Mouse (Mus musculus) forebrain, embryonic 15.5 days (tissue): ENCODE measurements around the gene Tln2. TPM values are rescaled to one million over a fixed set of nuclear protein-coding genes. Genes with fewer than 3 reads are reported as not detected.

Source experiments
- ATAC-seq: fragments of 200-750 bp; cut with Nextera tagmentation; replicated peaks from 2 replicates; pipeline ENCODE4 v1.8.0; 2017; ENCODE audit warnings: mild to moderate bottlenecking, moderate TSS enrichment, moderate library complexity
- H3K27ac ChIP-seq: fragments of 300-500 bp; sonication (generic); replicated peaks from 2 replicates; pipeline ENCODE4 v1.5.1; 2015; ENCODE audit warnings: mild to moderate bottlenecking, inconsistent platforms
- H3K27me3 ChIP-seq: fragments of 300-500 bp; sonication (generic); 2 replicates; pipeline ENCODE4 v1.6.1; 2015; ENCODE audit warnings: inconsistent platforms
- H3K36me3 ChIP-seq: fragments of 300-500 bp; sonication (generic); 2 replicates; pipeline ENCODE4 v1.6.1; 2015; ENCODE audit warnings: mild to moderate bottlenecking, inconsistent platforms
- H3K4me1 ChIP-seq: fragments of 300-500 bp; sonication (generic); 2 replicates; pipeline ENCODE4 v1.6.1; 2015; ENCODE audit warnings: inconsistent platforms
- H3K4me2 ChIP-seq: fragments of 300-500 bp; sonication (generic); replicated peaks from 2 replicates; pipeline ENCODE4 v1.6.1; 2015; ENCODE audit warnings: mild to moderate bottlenecking, inconsistent platforms
- H3K4me3 ChIP-seq: fragments of 300-500 bp; sonication (generic); 2 replicates; pipeline ENCODE4 v1.5.1; 2015; ENCODE audit warnings: mild to moderate bottlenecking, inconsistent platforms
- H3K9ac ChIP-seq: fragments of 300-500 bp; sonication (generic); replicated peaks from 2 replicates; pipeline ENCODE4 v1.6.1; 2015; ENCODE audit warnings: mild to moderate bottlenecking, inconsistent platforms
- H3K9me3 ChIP-seq: fragments of 300-500 bp; sonication (generic); 2 replicates; pipeline ENCODE4 v1.6.1; 2016; ENCODE audit warnings: inconsistent platforms
- WGBS: fragments of 180-500 bp; shearing (Covaris S2); methylation state at CpG from one replicate; pipeline ENCODE4 v1.1.7; 2015; ENCODE audit warnings: mixed read lengths; 5-methylcytosine and 5-hydroxymethylcytosine counted together
- polyA plus RNA-seq: library from polyadenylated mRNA; unstranded; fragments of >200 nt; fragmentation: Nextera tagmentation; extraction: Ambion mirVana; gene quantifications from 2 replicates; pipeline ENCODE4 v1.2.1, GENCODE M21; 2015

Tln2 gene
- polyA plus RNA-seq, 1 experiment from 2014 or later = 17.5 TPM

DNA sequence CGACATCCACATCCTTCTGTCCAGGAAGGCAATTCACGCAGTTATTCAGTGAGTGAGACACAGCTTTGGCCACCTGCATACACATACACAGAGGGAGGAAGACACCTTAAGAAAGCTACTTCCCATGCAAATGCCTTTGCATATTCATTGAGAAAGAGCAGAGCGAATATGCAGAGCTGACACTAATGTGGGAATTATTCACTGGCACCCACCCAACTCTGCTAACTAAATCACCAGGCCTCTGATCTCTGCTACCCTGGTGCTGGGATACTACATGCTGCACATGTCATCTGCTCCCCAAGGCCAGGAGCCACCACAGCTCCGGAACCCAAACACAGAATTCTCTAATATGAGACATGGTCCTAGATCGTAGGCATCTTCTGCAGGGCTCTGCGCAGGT is 237.6 kb downstream of the Tln2 start:
- H3K27ac ChIP-seq = no peak overlapping the region
- no peaks in the 10 kb centered on the region for H3K9me3 ChIP-seq
- no peak for ATAC-seq
- no peak overlapping the region for H3K4me2 ChIP-seq
- 81% methylated on average over 6 of the region's 6 CpGs for WGBS
- H3K9ac ChIP-seq = no peak overlapping the region
- no peak overlapping the region for H3K4me3 ChIP-seq
- H3K27me3 ChIP-seq = no peaks in the 10 kb centered on the region
- H3K36me3 ChIP-seq = no peaks in the 10 kb centered on the region
- peaks cover 2% of the 10 kb centered on the region; the same call in 1 of the 2 replicates for H3K4me1 ChIP-seq

DNA sequence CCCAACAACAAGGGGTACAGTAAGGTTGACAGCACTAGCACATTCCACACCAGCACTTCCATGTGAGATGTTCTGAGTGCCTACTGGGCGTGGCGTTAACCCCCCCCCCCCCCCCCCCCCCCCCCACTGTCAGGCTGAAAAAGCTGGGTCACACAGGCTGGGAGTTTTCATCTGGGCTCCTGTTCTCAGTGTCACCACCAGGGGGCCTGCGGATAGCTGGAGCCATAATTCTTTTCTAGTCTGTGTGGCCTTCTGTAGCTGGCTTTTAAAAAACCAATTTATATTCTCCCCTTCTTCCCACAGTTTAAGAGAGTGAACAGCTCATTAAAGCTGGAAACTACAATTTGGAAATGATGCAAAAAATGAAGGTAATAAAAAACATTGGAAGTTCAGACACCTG is 244.1 kb downstream of the Tln2 start:
- Histone ChIP-seq H3K27ac (no peak overlapping the region), H3K4me2 (no peak overlapping the region), H3K9ac (no peak overlapping the region), H3K9me3 (no peaks in the 10 kb centered on the region), H3K36me3 (no peaks in the 10 kb centered on the region), H3K4me3 (no peak overlapping the region), H3K4me1 (no peaks in the 10 kb centered on the region), H3K27me3 (no peaks in the 10 kb centered on the region)
- ATAC-seq = no peak
- 8% methylated on average over 3 of the region's 3 CpGs for WGBS

DNA sequence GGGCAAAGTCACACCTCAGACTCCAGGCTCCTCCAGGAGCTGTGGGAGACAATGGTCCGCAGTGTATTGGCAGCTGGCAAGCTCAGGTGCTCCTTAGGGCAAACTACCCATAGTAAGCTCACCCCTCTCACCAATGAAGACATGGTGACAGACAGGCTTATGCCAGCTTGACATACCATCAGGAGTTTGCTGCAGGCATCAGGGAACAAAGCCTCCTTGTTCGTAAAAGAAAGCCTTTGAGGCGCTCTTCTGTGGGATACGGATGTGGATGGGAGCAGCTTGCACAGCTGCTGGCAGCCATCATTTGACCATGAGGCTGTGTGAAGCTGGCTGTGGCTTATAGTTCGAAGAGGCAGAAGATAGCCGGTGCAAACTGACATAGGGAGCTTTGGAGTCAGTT is 254.5 kb downstream of the Tln2 start:
- H3K27ac ChIP-seq = no peak overlapping the region
- WGBS = 74% methylated on average over 6 of the region's 6 CpGs
- no peaks in the 10 kb centered on the region for H3K36me3 ChIP-seq
- H3K27me3 ChIP-seq = no peaks in the 10 kb centered on the region
- ATAC-seq = no peak
- H3K9ac ChIP-seq = no peak overlapping the region
- no peaks in the 10 kb centered on the region for H3K9me3 ChIP-seq
- no peak overlapping the region for H3K4me3 ChIP-seq
- no peak overlapping the region for H3K4me2 ChIP-seq
- peaks cover under 1% of the 10 kb centered on the region; the same call in 1 of the 2 replicates for H3K4me1 ChIP-seq

DNA sequence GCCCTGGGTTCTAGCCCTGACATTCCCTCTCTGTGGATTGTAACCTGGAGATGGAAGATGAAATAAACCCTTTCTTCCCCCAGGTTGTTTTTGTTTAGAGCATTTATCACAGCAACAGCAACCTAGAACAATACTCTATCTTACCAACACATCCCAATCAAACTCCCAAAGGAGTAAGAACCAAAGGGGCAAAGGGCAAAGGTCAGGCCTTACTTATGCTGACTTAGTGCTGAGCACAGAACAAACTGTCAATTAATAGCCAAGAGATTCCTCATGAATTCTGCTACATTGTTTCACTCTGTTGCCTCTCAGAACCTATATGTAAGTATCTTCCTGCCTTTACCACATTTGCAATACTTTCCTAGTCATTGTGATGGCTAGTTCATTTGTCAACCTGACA is 255.5 kb downstream of the Tln2 start:
- H3K4me3 ChIP-seq = no peak overlapping the region
- H3K36me3 ChIP-seq = no peaks in the 10 kb centered on the region
- H3K4me1 ChIP-seq = peaks cover 2% of the 10 kb centered on the region; the same call in 1 of the 2 replicates
- H3K9me3 ChIP-seq = no peaks in the 10 kb centered on the region
- no peak overlapping the region for H3K27ac ChIP-seq
- H3K4me2 ChIP-seq = no peak overlapping the region
- H3K9ac ChIP-seq = no peak overlapping the region
- H3K27me3 ChIP-seq = no peaks in the 10 kb centered on the region
- ATAC-seq = no peak

DNA sequence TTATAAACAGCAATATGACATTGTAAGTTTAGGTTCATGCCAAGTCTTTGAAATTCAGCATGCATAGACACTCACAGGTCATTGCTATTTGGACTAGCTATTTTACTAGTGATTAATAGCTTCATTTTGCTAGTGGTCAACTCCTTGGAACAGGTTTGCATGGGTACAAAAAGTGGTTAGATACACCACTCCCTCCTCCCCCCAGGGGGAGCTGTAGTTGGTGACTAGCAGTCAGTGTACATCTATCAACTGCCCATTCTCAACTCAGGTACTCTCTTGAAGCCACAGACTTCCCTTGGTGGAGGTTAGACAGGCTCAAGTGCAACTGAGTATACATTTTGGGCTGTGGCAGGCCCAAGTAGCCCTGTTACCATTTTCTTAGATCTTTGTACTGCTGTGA is 256.5 kb downstream of the Tln2 start:
- Histone ChIP-seq H3K27me3 (no peaks in the 10 kb centered on the region), H3K9ac (no peak overlapping the region), H3K36me3 (no peaks in the 10 kb centered on the region), H3K4me2 (no peak overlapping the region), H3K27ac (no peak overlapping the region), H3K4me3 (no peak overlapping the region), H3K9me3 (no peaks in the 10 kb centered on the region), H3K4me1 (peaks cover 2% of the 10 kb centered on the region; the same call in 1 of the 2 replicates)
- ATAC-seq = no peak

DNA sequence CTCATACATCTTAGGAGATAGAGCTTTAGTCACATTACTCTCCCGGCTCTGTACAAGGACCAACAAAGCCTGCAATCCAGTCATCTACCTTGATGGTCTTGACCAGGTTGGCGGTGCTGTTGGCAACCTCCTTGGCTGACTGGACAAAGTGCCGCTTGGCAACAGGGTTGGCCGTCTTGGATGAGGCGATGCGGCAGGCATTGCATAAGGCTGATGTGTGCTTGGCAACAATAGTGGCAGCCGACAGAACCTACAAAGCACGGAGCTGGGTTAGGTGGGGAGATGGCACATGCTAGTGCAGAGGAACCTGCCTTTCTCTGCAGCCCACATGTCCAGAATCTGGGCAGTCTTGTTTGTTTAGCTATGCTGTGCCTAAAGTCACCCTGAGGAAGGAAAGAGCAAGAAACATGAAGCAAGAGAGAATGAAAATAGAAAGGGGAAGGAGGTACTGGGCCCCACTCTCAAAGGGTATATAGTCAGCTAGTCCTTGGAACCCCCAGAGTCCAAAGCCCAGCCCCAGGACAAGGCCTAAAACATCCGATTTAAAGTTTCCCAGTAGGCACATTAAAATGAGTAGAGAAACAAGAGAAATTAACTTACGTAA is 257.0 kb downstream of the Tln2 start:
- WGBS = 94% methylated on average over 10 of the region's 10 CpGs
- Histone ChIP-seq H3K4me2 (no peak overlapping the region), H3K4me1 (peaks cover 2% of the 10 kb centered on the region; the same call in 1 of the 2 replicates), H3K36me3 (no peaks in the 10 kb centered on the region), H3K27ac (no peak overlapping the region), H3K9me3 (no peaks in the 10 kb centered on the region), H3K4me3 (no peak overlapping the region), H3K9ac (no peak overlapping the region), H3K27me3 (no peaks in the 10 kb centered on the region)
- ATAC-seq = no peak

DNA sequence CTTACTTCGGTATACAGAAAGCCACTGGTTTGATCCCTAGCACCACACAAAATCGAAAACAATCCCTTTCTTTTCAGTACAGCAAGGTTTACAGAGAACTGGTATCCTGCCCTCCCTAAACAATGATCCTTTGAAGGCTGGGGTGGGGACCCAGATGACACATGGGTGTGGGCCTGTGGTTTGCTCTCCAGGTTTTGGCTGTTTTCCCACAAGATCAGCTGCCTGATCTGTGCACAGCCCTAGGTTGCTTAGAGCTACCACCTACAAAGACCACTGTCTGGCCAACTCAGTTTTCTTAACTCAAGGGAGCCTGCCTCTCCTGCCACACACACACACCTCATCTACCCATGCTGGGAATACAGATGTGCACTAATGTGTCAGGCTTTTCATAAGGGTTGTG is 257.9 kb downstream of the Tln2 start:
- Histone ChIP-seq H3K4me1 (peaks cover 2% of the 10 kb centered on the region; the same call in 1 of the 2 replicates), H3K27me3 (no peaks in the 10 kb centered on the region), H3K27ac (no peak overlapping the region), H3K9ac (no peak overlapping the region), H3K4me3 (no peak overlapping the region), H3K9me3 (no peaks in the 10 kb centered on the region), H3K4me2 (no peak overlapping the region), H3K36me3 (no peaks in the 10 kb centered on the region)
- ATAC-seq = no peak
- 86% methylated on average over 2 of the region's 2 CpGs for WGBS

DNA sequence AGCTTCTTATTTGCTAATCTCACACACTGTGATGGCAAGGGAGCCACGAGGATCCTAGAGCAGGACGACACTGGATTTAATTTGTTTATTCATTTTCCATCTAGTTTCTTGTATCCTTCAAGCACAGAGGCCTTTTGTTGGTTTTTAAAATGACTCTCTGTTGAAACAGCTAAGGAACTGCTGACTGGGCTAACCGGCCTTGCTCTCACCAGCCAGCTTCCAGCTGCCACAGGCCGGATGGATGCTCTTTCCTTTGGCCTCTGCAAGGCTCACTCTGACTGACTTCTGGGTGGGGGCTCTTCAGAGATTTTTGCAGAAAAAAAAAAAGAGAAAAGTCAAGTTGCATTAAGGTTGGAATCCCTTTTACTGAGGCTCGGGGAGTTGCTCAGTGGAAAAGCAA is 258.7 kb downstream of the Tln2 start:
- Histone ChIP-seq H3K27ac (no peak overlapping the region), H3K4me1 (peaks cover 2% of the 10 kb centered on the region; the same call in 1 of the 2 replicates), H3K4me2 (no peak overlapping the region), H3K36me3 (no peaks in the 10 kb centered on the region), H3K4me3 (no peak overlapping the region), H3K9ac (no peak overlapping the region), H3K27me3 (no peaks in the 10 kb centered on the region), H3K9me3 (no peaks in the 10 kb centered on the region)
- WGBS = 69% methylated on average over 5 of the region's 5 CpGs
- no peak for ATAC-seq

DNA sequence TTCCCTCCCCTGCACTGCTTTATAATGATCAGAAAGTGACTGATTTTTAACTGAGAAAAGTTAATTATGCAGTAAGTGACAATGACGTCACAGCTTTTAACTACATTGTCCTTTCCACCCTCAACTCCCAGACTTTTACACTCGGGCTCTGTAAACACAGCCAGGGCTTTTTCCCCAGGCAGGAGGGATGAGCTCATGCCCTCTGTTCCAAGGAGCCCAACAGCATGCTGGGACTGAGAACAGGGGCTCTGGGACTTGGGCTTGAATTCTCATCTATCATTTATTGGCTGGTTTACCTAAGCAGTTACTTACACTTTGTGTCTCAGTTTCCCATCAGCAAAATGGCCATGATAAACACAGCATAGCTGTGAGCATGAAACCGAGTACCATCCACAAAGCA is 259.2 kb downstream of the Tln2 start:
- ATAC-seq = no peak

DNA sequence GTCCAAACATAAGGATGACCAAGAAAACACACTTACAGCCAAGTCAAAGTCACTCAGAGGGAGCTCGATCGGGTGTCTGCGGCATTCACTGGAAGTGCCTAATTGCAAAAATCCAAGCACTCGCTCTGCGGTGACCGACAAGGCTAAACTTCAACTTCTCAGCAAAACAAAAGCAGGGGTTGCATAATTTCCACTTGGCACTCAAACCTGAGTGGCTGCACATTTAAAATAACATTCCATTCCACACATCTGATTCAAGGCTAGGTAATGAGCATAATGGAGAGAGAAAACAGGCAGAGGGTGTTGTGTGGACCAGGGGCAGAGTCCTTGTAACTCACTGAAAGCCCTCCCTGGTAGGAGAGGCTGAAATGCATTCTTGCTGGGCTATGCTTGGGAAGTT is 260.3 kb downstream of the Tln2 start:
- H3K4me3 ChIP-seq = no peak overlapping the region
- 50% methylated on average over 6 of the region's 6 CpGs for WGBS
- H3K27me3 ChIP-seq = no peaks in the 10 kb centered on the region
- H3K9me3 ChIP-seq = no peaks in the 10 kb centered on the region
- no peaks in the 10 kb centered on the region for H3K36me3 ChIP-seq
- no peak for ATAC-seq
- no peak overlapping the region for H3K4me2 ChIP-seq
- no peak overlapping the region for H3K9ac ChIP-seq
- H3K27ac ChIP-seq = no peak overlapping the region
- H3K4me1 ChIP-seq = peaks cover 2% of the 10 kb centered on the region; the same call in 1 of the 2 replicates

More for the DNA sequence above, 259.2 kb downstream of the Tln2 start:
- Histone ChIP-seq H3K9ac (no peak overlapping the region), H3K4me2 (no peak overlapping the region), H3K27me3 (no peaks in the 10 kb centered on the region), H3K9me3 (no peaks in the 10 kb centered on the region), H3K4me1 (peaks cover 2% of the 10 kb centered on the region; the same call in 1 of the 2 replicates), H3K4me3 (no peak overlapping the region), H3K27ac (no peak overlapping the region), H3K36me3 (no peaks in the 10 kb centered on the region)
- 48% methylated on average over 3 of the region's 3 CpGs for WGBS

DNA sequence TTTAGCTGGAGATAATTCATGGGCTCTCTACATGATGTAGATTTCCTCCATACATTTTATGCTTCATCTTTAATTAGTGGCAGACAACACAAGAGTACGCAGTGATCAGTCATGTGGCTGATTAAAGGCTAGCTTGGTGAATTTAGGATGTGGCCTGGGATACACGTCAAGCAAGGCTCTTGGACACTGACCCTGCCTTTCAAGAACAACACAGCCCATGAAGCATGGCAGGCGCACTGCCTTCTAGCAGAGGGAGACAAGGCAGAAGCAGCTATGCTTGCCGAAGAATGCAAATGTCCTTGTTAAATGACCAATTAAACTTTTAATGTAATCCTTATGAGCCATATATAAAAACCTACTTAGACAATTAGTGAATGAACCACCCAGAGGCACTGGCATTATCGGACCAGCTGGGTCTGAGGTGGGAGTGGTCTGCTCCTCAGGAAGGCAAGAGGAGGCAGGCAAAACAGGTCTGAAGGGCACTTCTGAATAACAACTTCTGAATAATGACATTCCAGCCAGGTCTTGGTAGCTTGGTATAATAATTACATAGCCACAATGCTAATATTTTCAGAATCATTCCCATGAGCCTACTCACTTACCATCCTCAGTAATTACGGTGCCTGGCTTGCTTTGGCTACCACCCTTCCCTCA is 262.1 kb downstream of the Tln2 start:
- 56% methylated on average over 6 of the region's 6 CpGs for WGBS
- no peak for ATAC-seq
- Histone ChIP-seq H3K27me3 (no peaks in the 10 kb centered on the region), H3K4me3 (no peak overlapping the region), H3K27ac (no peak overlapping the region), H3K4me2 (no peak overlapping the region), H3K9me3 (no peaks in the 10 kb centered on the region), H3K4me1 (peaks cover 2% of the 10 kb centered on the region; the same call in 1 of the 2 replicates), H3K9ac (no peak overlapping the region), H3K36me3 (no peaks in the 10 kb centered on the region)

DNA sequence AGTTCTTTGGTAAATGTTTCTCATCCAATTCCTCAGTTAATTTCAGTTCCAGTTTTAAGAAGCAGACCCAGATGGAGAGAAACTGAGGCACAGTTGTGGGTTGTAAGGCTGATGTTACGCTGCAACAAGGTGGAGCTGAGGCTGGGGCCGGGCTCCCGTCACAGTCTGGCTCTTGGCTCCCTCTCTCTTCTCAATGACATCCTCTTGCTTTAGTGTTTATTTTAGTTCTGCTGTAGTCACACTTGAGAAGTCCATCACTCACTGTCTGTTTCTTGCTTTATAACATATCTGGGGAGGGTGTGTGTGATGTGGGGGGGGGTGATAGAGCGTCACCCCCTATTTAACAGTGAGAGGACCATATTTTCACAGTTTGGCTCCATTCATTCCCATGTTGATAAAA is 272.0 kb downstream of the Tln2 start:
- Histone ChIP-seq H3K9me3 (no peaks in the 10 kb centered on the region), H3K4me1 (no peaks in the 10 kb centered on the region), H3K4me2 (no peak overlapping the region), H3K9ac (no peak overlapping the region), H3K27ac (no peak overlapping the region), H3K4me3 (no peak overlapping the region), H3K27me3 (no peaks in the 10 kb centered on the region), H3K36me3 (no peaks in the 10 kb centered on the region)
- WGBS = 93% methylated on average over 4 of the region's 4 CpGs
- no peak for ATAC-seq

DNA sequence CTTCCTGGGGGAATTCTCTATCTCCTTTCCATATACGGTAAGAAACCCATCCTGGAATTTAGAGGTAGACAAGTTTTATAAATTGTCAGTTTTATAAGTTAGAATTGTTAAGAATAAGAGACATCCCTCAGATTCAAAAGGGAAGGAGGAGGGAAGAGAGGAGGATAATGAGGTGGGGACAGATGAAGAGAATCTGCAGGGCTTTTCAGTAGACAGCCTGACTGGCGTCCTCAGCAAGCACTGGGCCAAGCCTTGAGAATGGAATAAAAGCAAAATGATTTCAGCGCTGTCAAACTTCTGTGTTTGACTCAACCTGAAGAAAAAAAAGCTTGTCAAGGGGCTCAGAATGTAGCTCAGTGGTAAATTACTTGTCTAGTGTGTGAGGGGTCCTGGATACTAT is 272.7 kb downstream of the Tln2 start:
- no peak overlapping the region for H3K4me2 ChIP-seq
- H3K9me3 ChIP-seq = no peaks in the 10 kb centered on the region
- 87% methylated on average over 3 of the region's 3 CpGs for WGBS
- no peaks in the 10 kb centered on the region for H3K36me3 ChIP-seq
- no peak overlapping the region for H3K27ac ChIP-seq
- H3K9ac ChIP-seq = no peak overlapping the region
- no peaks in the 10 kb centered on the region for H3K27me3 ChIP-seq
- H3K4me3 ChIP-seq = no peak overlapping the region
- H3K4me1 ChIP-seq = no peaks in the 10 kb centered on the region
- no peak for ATAC-seq
